In genomic region chr16:35102866-35103620, GRCm38 (mm10) we compare ENCODE assay signal across 24 mouse cellular contexts. TPM values are rescaled to one million over a fixed set of nuclear protein-coding genes. Genes with fewer than 3 reads are reported as not detected.
DNase-seq lines count a peak whose midpoint lies in the region; ATAC-seq and TF ChIP-seq lines count a peak whose summit lies in the region.
"Had no signal": no experiment of that assay in that cellular context is flagged by ENCODE, and none has a peak within 500 bp of the region (broad histone marks: within the 10 kb centered on the region; RNA-seq: fewer than 3 reads in every experiment).

No protein-coding gene starts in this region.

- H3K4me1 ChIP-seq in lung, postnatal 0 days (ENCODE audit: insufficient read depth, low read depth, low read length), result no peaks in the 10 kb centered on the region; the same call in 1 of the 2 replicates
- H3K4me1 ChIP-seq in hindbrain, embryonic 12.5 days, result no peaks in the 10 kb centered on the region
- no peaks in the 10 kb centered on the region for H3K4me1 ChIP-seq in forebrain, embryonic 15.5 days
- H3K4me1 ChIP-seq: forebrain, embryonic 13.5 days; hindbrain, embryonic 13.5 days; liver, embryonic 13.5 days; midbrain, embryonic 15.5 days; neural tube, embryonic 12.5 days had no signal

- no peak overlapping the region for H3K9ac ChIP-seq in lung, postnatal 0 days (replicated peaks; ENCODE audit: low read depth)
- no peak overlapping the region for H3K9ac ChIP-seq in hindbrain, embryonic 12.5 days
- H3K9ac ChIP-seq in forebrain, embryonic 15.5 days (replicated peaks), result no peak overlapping the region
- H3K9ac ChIP-seq: embryonic facial prominence, embryonic 13.5 days; forebrain, embryonic 13.5 days; hindbrain, embryonic 13.5 days; limb, embryonic 13.5 days; liver, embryonic 13.5 days; midbrain, embryonic 15.5 days; neural tube, embryonic 12.5 days had no signal

- no peak overlapping the region for H3K4me3 ChIP-seq in lung, postnatal 0 days (ENCODE audit: low read depth, low read length)
- H3K4me3 ChIP-seq in hindbrain, embryonic 12.5 days, result no peak overlapping the region
- no peak overlapping the region for H3K4me3 ChIP-seq in forebrain, embryonic 15.5 days
- H3K4me3 ChIP-seq: embryonic facial prominence, embryonic 13.5 days; forebrain, embryonic 13.5 days; gastrocnemius, adult 2 months; hindbrain, embryonic 13.5 days; limb, embryonic 13.5 days; liver, embryonic 13.5 days; megakaryocyte, embryonic 14.5 days; midbrain, embryonic 15.5 days; neural tube, embryonic 12.5 days had no signal

- no peak for TF ChIP-seq EP300 in lung, postnatal 0 days (IDR thresholded peaks at IDR 0.05)

- ATAC-seq in lung, postnatal 0 days, result no peak
- ATAC-seq in hindbrain, embryonic 12.5 days (ENCODE audit: low FRiP score), result no peak
- ATAC-seq in forebrain, embryonic 15.5 days (replicated peaks), result no peak
- ATAC-seq: forebrain, embryonic 13.5 days; midbrain, embryonic 15.5 days had no signal

- H3K36me3 ChIP-seq in lung, postnatal 0 days (ENCODE audit: insufficient read depth, low read length), result no peaks in the 10 kb centered on the region
- peaks cover 10% of the 10 kb centered on the region; the same call in 1 of the 2 replicates for H3K36me3 ChIP-seq in hindbrain, embryonic 12.5 days
- H3K36me3 ChIP-seq in forebrain, embryonic 15.5 days, result 0 out of 2 replicates have a peak, but pooled peaks cover 2% of the 10 kb centered on the region
- H3K36me3 ChIP-seq: midbrain, embryonic 15.5 days had no signal

- no peak overlapping the region for H3K27ac ChIP-seq in lung, postnatal 0 days (ENCODE audit: low read length)
- no peak overlapping the region for H3K27ac ChIP-seq in hindbrain, embryonic 12.5 days
- no peak overlapping the region for H3K27ac ChIP-seq in forebrain, embryonic 15.5 days (replicated peaks)
- H3K27ac ChIP-seq: embryonic facial prominence, embryonic 13.5 days; forebrain, embryonic 13.5 days; gastrocnemius, adult 2 months; hindbrain, embryonic 13.5 days; liver, embryonic 13.5 days; midbrain, embryonic 15.5 days; neural tube, embryonic 12.5 days had no signal

- no peaks in the 10 kb centered on the region for H3K27me3 ChIP-seq in lung, postnatal 0 days (replicated peaks; ENCODE audit: insufficient read depth, low read length)
- H3K27me3 ChIP-seq in hindbrain, embryonic 12.5 days, result no peaks in the 10 kb centered on the region
- no peaks in the 10 kb centered on the region for H3K27me3 ChIP-seq in forebrain, embryonic 15.5 days
- H3K27me3 ChIP-seq: embryonic facial prominence, embryonic 13.5 days; forebrain, embryonic 13.5 days; hindbrain, embryonic 13.5 days; limb, embryonic 13.5 days; liver, embryonic 13.5 days; megakaryocyte, embryonic 14.5 days; midbrain, embryonic 15.5 days; neural tube, embryonic 12.5 days had no signal

- no peak overlapping the region for H3K4me2 ChIP-seq in lung, postnatal 0 days (replicated peaks; ENCODE audit: low read depth, low read length)
- H3K4me2 ChIP-seq in hindbrain, embryonic 12.5 days (replicated peaks), result no peak overlapping the region
- H3K4me2 ChIP-seq in forebrain, embryonic 15.5 days (replicated peaks), result no peak overlapping the region
- H3K4me2 ChIP-seq: embryonic facial prominence, embryonic 13.5 days; forebrain, embryonic 13.5 days; hindbrain, embryonic 13.5 days; limb, embryonic 13.5 days; liver, embryonic 13.5 days; midbrain, embryonic 15.5 days; neural tube, embryonic 12.5 days had no signal

- DNase-seq in lung, postnatal 0 days (ENCODE audit: low spot score), result peak; percentile 7
- no peak for DNase-seq in lung, postnatal 25 days (ENCODE audit: low spot score)
- peak; percentile 67 for DNase-seq in NIH3T3 (ENCODE audit: low read depth)
- DNase-seq in adrenal gland, postnatal 14 days, result peak; percentile 64
- DNase-seq in kidney, adult 11 months, result no peak
- DNase-seq: gastrocnemius, adult 2 months; heart, postnatal 14 days; kidney, adult 8-10 months; kidney, postnatal 10 days; liver, embryonic 13.5 days; lung, adult 2 months; lung, postnatal 36 days; retina, postnatal 1 day; right cerebral cortex, postnatal 25 days; thymus, postnatal 25 days had no signal

- WGBS in lung, postnatal 0 days, result 64% methylated on average over 7 of the region's 7 CpGs
- 76% methylated on average over 7 of the region's 7 CpGs for WGBS in hindbrain, embryonic 12.5 days
- WGBS in forebrain, embryonic 15.5 days, result 83% methylated on average over 7 of the region's 7 CpGs

- no peak for TF ChIP-seq CTCF in lung, postnatal 0 days (IDR thresholded peaks at IDR 0.05)

- no peaks in the 10 kb centered on the region for H3K9me3 ChIP-seq in lung, postnatal 0 days (ENCODE audit: low read length)
- H3K9me3 ChIP-seq in hindbrain, embryonic 12.5 days (replicated peaks), result no peaks in the 10 kb centered on the region
- no peaks in the 10 kb centered on the region for H3K9me3 ChIP-seq in forebrain, embryonic 15.5 days
- H3K9me3 ChIP-seq: embryonic facial prominence, embryonic 13.5 days; forebrain, embryonic 13.5 days; hindbrain, embryonic 13.5 days; limb, embryonic 13.5 days; liver, embryonic 13.5 days; megakaryocyte, embryonic 14.5 days; midbrain, embryonic 15.5 days; neural tube, embryonic 12.5 days had no signal

RNA-seq across cellular contexts. Expression of gene Adcy5, which starts 51.6 kb away (rescaled TPM):
- 0.48 and 0.63 TPM in 2 replicates for polyA plus RNA-seq in lung, postnatal 0 days (2015; fragmentation: Nextera tagmentation; extraction: Ambion mirVana)
- 6.3 and 8.9 TPM in 2 replicates for total RNA-seq in adrenal gland, postnatal 14 days (2021)
- 4.4 and 4.5 TPM in 2 replicates for polyA plus RNA-seq in hindbrain, embryonic 12.5 days (2016; fragmentation: Nextera tagmentation; extraction: Ambion mirVana)
- polyA plus RNA-seq in forebrain, embryonic 15.5 days (2015; fragmentation: Nextera tagmentation; extraction: Ambion mirVana), result 5.4 and 5.6 TPM in 2 replicates

Comparison
In these comparisons a context has a peak if more than half of its experiments do, and no peak if none do; other contexts are left out.
1. DNase-seq: peak in lung, postnatal 0 days (single experiment), NIH3T3 (single experiment) and adrenal gland, postnatal 14 days (single experiment); none in lung, postnatal 25 days (single experiment) and kidney, adult 11 months (single experiment).